Mouse (Mus musculus): ENCODE measurements at regions not wholly inside any gene's neighbourhood (a gene's known extent, or its start where the extent isn't known, plus 50 kb on each side); places are given as distances from the start of the nearest gene placed in this dataset.

GRCm38 (mm10) chr2:92860502-92861197 lies 54.2 kb upstream of the Syt13 start:
- no peak for DNase-seq (ENCODE audit: low spot score)
